In genomic region chr1:153593678-153594077, GRCm38 (mm10) we compare ENCODE assay signal across 26 mouse cellular contexts. TPM values are rescaled to one million over a fixed set of nuclear protein-coding genes. Genes with fewer than 3 reads are reported as not detected.
A peak's percentile ranks its signal among the peaks of the same experiment; 100 is the strongest.
DNase-seq lines count a peak whose midpoint lies in the region; ATAC-seq lines count a peak whose summit lies in the region.
"Had no signal": no experiment of that assay in that cellular context is flagged by ENCODE, and none has a peak within 500 bp of the region (broad histone marks: within the 10 kb centered on the region; RNA-seq: fewer than 3 reads in every experiment).

No protein-coding gene starts in this region.

- H3K27ac ChIP-seq in forebrain, embryonic 16.5 days (ENCODE audit: low read length), result no peak overlapping the region; the same call in 1 of the 2 replicates
- H3K27ac ChIP-seq in forebrain, embryonic 11.5 days (ENCODE audit: low read depth, low read length), result no peak overlapping the region
- 0 out of 2 replicates have a peak overlapping the region, but pooled peaks have one; percentile 29 for H3K27ac ChIP-seq in hindbrain, embryonic 16.5 days (ENCODE audit: low read depth, low read length)
- no peak overlapping the region for H3K27ac ChIP-seq in hindbrain, embryonic 12.5 days
- H3K27ac ChIP-seq in midbrain, embryonic 10.5 days (replicated peaks), result 0 out of 2 replicates have a peak overlapping the region, but pooled peaks have one; percentile 49
- 0 out of 2 replicates have a peak overlapping the region, but pooled peaks have one; percentile 1 for H3K27ac ChIP-seq in midbrain, embryonic 15.5 days
- H3K27ac ChIP-seq in intestine, embryonic 16.5 days (ENCODE audit: low read length), result no peak overlapping the region
- H3K27ac ChIP-seq: heart, embryonic 10.5 days; heart, embryonic 15.5 days; limb, embryonic 10.5 days; limb, embryonic 15.5 days; liver, embryonic 13.5 days had no signal

- no peak overlapping the region for H3K4me2 ChIP-seq in forebrain, embryonic 16.5 days (ENCODE audit: low read length)
- no peak overlapping the region for H3K4me2 ChIP-seq in forebrain, embryonic 11.5 days (ENCODE audit: low read depth, low read length, severe bottlenecking)
- no peak overlapping the region for H3K4me2 ChIP-seq in hindbrain, embryonic 16.5 days (ENCODE audit: low read length)
- H3K4me2 ChIP-seq in hindbrain, embryonic 12.5 days (replicated peaks), result no peak overlapping the region
- no peak overlapping the region for H3K4me2 ChIP-seq in midbrain, embryonic 15.5 days
- H3K4me2 ChIP-seq in intestine, embryonic 16.5 days (ENCODE audit: low read depth, low read length), result no peak overlapping the region
- H3K4me2 ChIP-seq: heart, embryonic 15.5 days; limb, embryonic 15.5 days; liver, embryonic 13.5 days had no signal

- no peaks in the 10 kb centered on the region for H3K27me3 ChIP-seq in forebrain, embryonic 16.5 days (replicated peaks; ENCODE audit: control insufficient read depth, insufficient read depth, low read length)
- no peaks in the 10 kb centered on the region for H3K27me3 ChIP-seq in forebrain, embryonic 11.5 days (ENCODE audit: control insufficient read depth, insufficient read depth, low read length)
- H3K27me3 ChIP-seq in hindbrain, embryonic 16.5 days (replicated peaks; ENCODE audit: control insufficient read depth, insufficient read depth, low read length), result no peaks in the 10 kb centered on the region
- no peaks in the 10 kb centered on the region for H3K27me3 ChIP-seq in hindbrain, embryonic 12.5 days
- no peaks in the 10 kb centered on the region for H3K27me3 ChIP-seq in midbrain, embryonic 10.5 days (ENCODE audit: low read depth, poor library complexity, severe bottlenecking)
- no peaks in the 10 kb centered on the region for H3K27me3 ChIP-seq in midbrain, embryonic 15.5 days (replicated peaks)
- H3K27me3 ChIP-seq in intestine, embryonic 16.5 days (replicated peaks; ENCODE audit: control insufficient read depth, insufficient read depth, low read length), result no peaks in the 10 kb centered on the region
- H3K27me3 ChIP-seq: heart, embryonic 15.5 days; limb, embryonic 15.5 days; liver, embryonic 13.5 days had no signal

- no peak overlapping the region for H3K9ac ChIP-seq in forebrain, embryonic 16.5 days (replicated peaks; ENCODE audit: low read depth, low read length)
- H3K9ac ChIP-seq in forebrain, embryonic 11.5 days (ENCODE audit: low read length), result no peak overlapping the region
- no peak overlapping the region for H3K9ac ChIP-seq in hindbrain, embryonic 16.5 days (ENCODE audit: low read depth, low read length)
- no peak overlapping the region for H3K9ac ChIP-seq in hindbrain, embryonic 12.5 days
- H3K9ac ChIP-seq in midbrain, embryonic 15.5 days, result no peak overlapping the region
- no peak overlapping the region for H3K9ac ChIP-seq in intestine, embryonic 16.5 days (ENCODE audit: low read depth, low read length)
- H3K9ac ChIP-seq: heart, embryonic 15.5 days; limb, embryonic 15.5 days; liver, embryonic 13.5 days had no signal

- WGBS in forebrain, embryonic 16.5 days, result 31% methylated on average over 2 of the region's 2 CpGs
- WGBS in forebrain, embryonic 11.5 days, result 46% methylated on average over 2 of the region's 2 CpGs
- 25% methylated on average over 2 of the region's 2 CpGs for WGBS in hindbrain, embryonic 16.5 days
- WGBS in hindbrain, embryonic 12.5 days, result 46% methylated on average over 2 of the region's 2 CpGs
- 41% methylated on average over 2 of the region's 2 CpGs for WGBS in midbrain, embryonic 10.5 days
- 32% methylated on average over 2 of the region's 2 CpGs for WGBS in midbrain, embryonic 15.5 days
- 76% methylated on average over 2 of the region's 2 CpGs for WGBS in intestine, embryonic 16.5 days

- H3K4me1 ChIP-seq in forebrain, embryonic 16.5 days (replicated peaks; ENCODE audit: control insufficient read depth, insufficient read depth, low read length), result peaks cover 3% of the 10 kb centered on the region
- H3K4me1 ChIP-seq in forebrain, embryonic 11.5 days (replicated peaks; ENCODE audit: control insufficient read depth, insufficient read depth, low read length), result peaks cover 2% of the 10 kb centered on the region; the same call in 1 of the 2 replicates
- no peaks in the 10 kb centered on the region; the same call in none of the 2 replicates for H3K4me1 ChIP-seq in hindbrain, embryonic 16.5 days (ENCODE audit: control insufficient read depth, insufficient read depth, low read depth, low read length)
- peaks cover 4% of the 10 kb centered on the region for H3K4me1 ChIP-seq in hindbrain, embryonic 12.5 days
- H3K4me1 ChIP-seq in midbrain, embryonic 10.5 days, result peaks cover 14% of the 10 kb centered on the region
- H3K4me1 ChIP-seq in midbrain, embryonic 15.5 days, result peaks cover 7% of the 10 kb centered on the region
- no peaks in the 10 kb centered on the region for H3K4me1 ChIP-seq in intestine, embryonic 16.5 days (ENCODE audit: control insufficient read depth, insufficient read depth, low read length)
- H3K4me1 ChIP-seq: limb, embryonic 15.5 days; liver, embryonic 13.5 days had no signal

- peak; percentile 57; the same call in 1 of the 2 replicates for ATAC-seq in forebrain, embryonic 16.5 days
- ATAC-seq in forebrain, embryonic 11.5 days (replicated peaks; ENCODE audit: low FRiP score), result no peak
- ATAC-seq in hindbrain, embryonic 16.5 days, result peak; percentile 69; the same call in 1 of the 2 replicates
- no peak for ATAC-seq in hindbrain, embryonic 12.5 days (ENCODE audit: low FRiP score)
- no peak for ATAC-seq in midbrain, embryonic 15.5 days (replicated peaks)
- ATAC-seq in intestine, embryonic 16.5 days, result no peak
- ATAC-seq: CD4-positive, CD25-positive, alpha-beta regulatory T cell, adult 4 months had no signal

- no peaks in the 10 kb centered on the region for H3K9me3 ChIP-seq in forebrain, embryonic 16.5 days (ENCODE audit: control insufficient read depth, low read length)
- H3K9me3 ChIP-seq in forebrain, embryonic 11.5 days (ENCODE audit: control insufficient read depth, low read length), result no peaks in the 10 kb centered on the region
- no peaks in the 10 kb centered on the region for H3K9me3 ChIP-seq in hindbrain, embryonic 16.5 days (ENCODE audit: control insufficient read depth, low read length)
- H3K9me3 ChIP-seq in hindbrain, embryonic 12.5 days (replicated peaks), result no peaks in the 10 kb centered on the region
- H3K9me3 ChIP-seq in midbrain, embryonic 10.5 days (replicated peaks), result no peaks in the 10 kb centered on the region
- no peaks in the 10 kb centered on the region for H3K9me3 ChIP-seq in midbrain, embryonic 15.5 days
- no peaks in the 10 kb centered on the region for H3K9me3 ChIP-seq in intestine, embryonic 16.5 days (ENCODE audit: control insufficient read depth, low read length)
- H3K9me3 ChIP-seq: heart, embryonic 10.5 days; heart, embryonic 15.5 days; limb, embryonic 10.5 days; limb, embryonic 15.5 days; liver, embryonic 13.5 days had no signal

- H3K4me3 ChIP-seq in forebrain, embryonic 16.5 days (replicated peaks; ENCODE audit: low read length), result no peak overlapping the region
- no peak overlapping the region for H3K4me3 ChIP-seq in forebrain, embryonic 11.5 days (ENCODE audit: low read depth, low read length)
- H3K4me3 ChIP-seq in hindbrain, embryonic 16.5 days (ENCODE audit: low read length), result no peak overlapping the region
- no peak overlapping the region for H3K4me3 ChIP-seq in hindbrain, embryonic 12.5 days
- H3K4me3 ChIP-seq in midbrain, embryonic 10.5 days, result no peak overlapping the region
- H3K4me3 ChIP-seq in midbrain, embryonic 15.5 days, result no peak overlapping the region
- H3K4me3 ChIP-seq in intestine, embryonic 16.5 days (ENCODE audit: low read length), result no peak overlapping the region
- H3K4me3 ChIP-seq: heart, embryonic 10.5 days; heart, embryonic 15.5 days; limb, embryonic 10.5 days; limb, embryonic 15.5 days; liver, embryonic 13.5 days had no signal

- no peaks in the 10 kb centered on the region for H3K36me3 ChIP-seq in forebrain, embryonic 16.5 days (ENCODE audit: control insufficient read depth, insufficient read depth)
- H3K36me3 ChIP-seq in forebrain, embryonic 11.5 days (ENCODE audit: control insufficient read depth, insufficient read depth, low read length), result no peaks in the 10 kb centered on the region
- no peaks in the 10 kb centered on the region for H3K36me3 ChIP-seq in hindbrain, embryonic 16.5 days (ENCODE audit: control insufficient read depth, insufficient read depth, low read length)
- H3K36me3 ChIP-seq in hindbrain, embryonic 12.5 days, result no peaks in the 10 kb centered on the region
- H3K36me3 ChIP-seq in midbrain, embryonic 10.5 days, result no peaks in the 10 kb centered on the region
- H3K36me3 ChIP-seq in midbrain, embryonic 15.5 days (replicated peaks), result no peaks in the 10 kb centered on the region
- H3K36me3 ChIP-seq in intestine, embryonic 16.5 days (ENCODE audit: control insufficient read depth, insufficient read depth, low read length), result no peaks in the 10 kb centered on the region
- H3K36me3 ChIP-seq: heart, embryonic 10.5 days; heart, embryonic 15.5 days; limb, embryonic 10.5 days; limb, embryonic 15.5 days; liver, embryonic 13.5 days had no signal

- no peak for DNase-seq in forebrain, embryonic 11.5 days (ENCODE audit: low spot score)
- DNase-seq in midbrain, embryonic 10.5 days (ENCODE audit: low spot score), result peak; percentile 26
- DNase-seq in urinary bladder, postnatal 4 days (ENCODE audit: low spot score in 2 of 2), result no peak
- DNase-seq: adrenal gland, postnatal 25 days; cerebellum, adult 18-20 months; cerebellum, postnatal 10 days; gastrocnemius, postnatal 10 days; kidney, adult 11 months; kidney, postnatal 14 days; layer of hippocampus, adult 9-11 months; liver, embryonic 13.5 days; lung, adult 18-20 months; lung, postnatal 10 days; thymus, adult 2 months; thymus, postnatal 36 days had no signal

RNA-seq across cellular contexts. Expression of gene Npl, which starts 43.8 kb away (rescaled TPM):
- polyA plus RNA-seq in forebrain, embryonic 16.5 days (2015; fragmentation: Nextera tagmentation; extraction: Ambion mirVana), result 6.6 and 8.8 TPM in 2 replicates
- polyA plus RNA-seq in forebrain, embryonic 11.5 days (2014; fragmentation: Nextera tagmentation; extraction: Ambion mirVana), result 12.4 and 14.3 TPM in 2 replicates
- polyA plus RNA-seq in hindbrain, embryonic 16.5 days (2015; fragmentation: Nextera tagmentation; extraction: Ambion mirVana), result 15.4 and 17.4 TPM in 2 replicates
- 14.4 and 14.7 TPM in 2 replicates for polyA plus RNA-seq in hindbrain, embryonic 12.5 days (2016; fragmentation: Nextera tagmentation; extraction: Ambion mirVana)
- polyA plus RNA-seq in midbrain, embryonic 10.5 days (2016; fragmentation: Nextera tagmentation; extraction: Ambion mirVana), result 21.7 and 25.0 TPM in 2 replicates
- polyA plus RNA-seq in midbrain, embryonic 15.5 days (2015; fragmentation: Nextera tagmentation; extraction: Ambion mirVana), result 11.5 and 12.4 TPM in 2 replicates
- 174 and 289 TPM in 2 replicates for polyA plus RNA-seq in intestine, embryonic 16.5 days (2015; fragmentation: Nextera tagmentation; extraction: Ambion mirVana)
- polyA plus RNA-seq: CD4-positive, CD25-positive, alpha-beta regulatory T cell, adult 4 months had no signal

RNA-seq across cellular contexts. Expression of gene Rgs8, which starts 59.1 kb away (rescaled TPM):
- polyA plus RNA-seq in forebrain, embryonic 16.5 days (2015; fragmentation: Nextera tagmentation; extraction: Ambion mirVana), result 16.1 and 22.4 TPM in 2 replicates
- 12.1 and 12.2 TPM in 2 replicates for polyA plus RNA-seq in forebrain, embryonic 11.5 days (2014; fragmentation: Nextera tagmentation; extraction: Ambion mirVana)
- polyA plus RNA-seq in hindbrain, embryonic 16.5 days (2015; fragmentation: Nextera tagmentation; extraction: Ambion mirVana), result 18.8 and 22.9 TPM in 2 replicates
- 18.3 and 18.6 TPM in 2 replicates for polyA plus RNA-seq in hindbrain, embryonic 12.5 days (2016; fragmentation: Nextera tagmentation; extraction: Ambion mirVana)
- polyA plus RNA-seq in midbrain, embryonic 10.5 days (2016; fragmentation: Nextera tagmentation; extraction: Ambion mirVana), result 8.3 and 15.1 TPM in 2 replicates
- 42.0 and 46.9 TPM in 2 replicates for polyA plus RNA-seq in midbrain, embryonic 15.5 days (2015; fragmentation: Nextera tagmentation; extraction: Ambion mirVana)
- polyA plus RNA-seq in intestine, embryonic 16.5 days (2015; fragmentation: Nextera tagmentation; extraction: Ambion mirVana), result 0.09 and 0.22 TPM in 2 replicates
- polyA plus RNA-seq: gonadal fat pad, adult 2 months had no signal

Comparison
In these comparisons a context has a peak if more than half of its experiments do, and no peak if none do; other contexts are left out.
1. ATAC-seq: peak in forebrain, embryonic 16.5 days (single experiment) and hindbrain, embryonic 16.5 days (single experiment); none in forebrain, embryonic 11.5 days (single experiment), hindbrain, embryonic 12.5 days (single experiment), midbrain, embryonic 15.5 days (single experiment) and intestine, embryonic 16.5 days (single experiment).
2. H3K27ac ChIP-seq: peak in hindbrain, embryonic 16.5 days (single experiment), midbrain, embryonic 10.5 days (single experiment) and midbrain, embryonic 15.5 days (single experiment); none in forebrain, embryonic 16.5 days (single experiment), forebrain, embryonic 11.5 days (single experiment), hindbrain, embryonic 12.5 days (single experiment) and intestine, embryonic 16.5 days (single experiment).